ENCODE assay signal across 8 mouse cellular contexts in genomic region chr6:136466956-136467750, GRCm38 (mm10). TPM values are rescaled to one million over a fixed set of nuclear protein-coding genes. Genes with fewer than 3 reads are reported as not detected.
A peak's percentile ranks its signal among the peaks of the same experiment; 100 is the strongest.
DNase-seq lines count a peak whose midpoint lies in the region; ATAC-seq and TF ChIP-seq lines count a peak whose summit lies in the region.

No protein-coding gene starts in this region.

- H3K4me1 ChIP-seq in hindbrain, embryonic 15.5 days (replicated peaks), result peaks cover 30% of the 10 kb centered on the region

- DNase-seq in Patski (ENCODE audit: low read depth, low spot score), result no peak
- DNase-seq in cerebellum, postnatal 14 days, result peak; percentile 91 to 97
- peak; percentile 82 to 84 for DNase-seq in frontal cortex, postnatal 25 days (ENCODE audit: low spot score in 2 of 2)
- peak; percentile 66 to 76 for DNase-seq in left cerebral cortex, adult 8-10 months (ENCODE audit: low spot score in 2 of 2)
- DNase-seq in right cerebral cortex, adult 18-20 months, result peak; percentile 77
- peak; percentile 68 to 74 for DNase-seq in urinary bladder, adult 18-20 months (ENCODE audit: low spot score in 2 of 2)

- 53% methylated on average over 14 of the region's 14 CpGs for WGBS in hindbrain, embryonic 15.5 days

- no peaks in the 10 kb centered on the region for H3K9me3 ChIP-seq in hindbrain, embryonic 15.5 days

- no peak overlapping the region for H3K9ac ChIP-seq in hindbrain, embryonic 15.5 days

- no peaks in the 10 kb centered on the region for H3K27me3 ChIP-seq in Patski
- no peaks in the 10 kb centered on the region for H3K27me3 ChIP-seq in hindbrain, embryonic 15.5 days

- H3K4me3 ChIP-seq in hindbrain, embryonic 15.5 days, result no peak overlapping the region

- POLR2A ChIA-PET in Patski (lab: Charles Lee), result no interaction called here

- H3K36me3 ChIP-seq in hindbrain, embryonic 15.5 days, result no peaks in the 10 kb centered on the region

- in situ Hi-C loops in Patski (cut with MboI; ENCODE audit: low pct_unique_long_range_greater_than_20kb), result loop anchor here (5.0 kb wide), 1 partner anchor 50 kb away; no protein-coding TSS in a partner anchor

- CTCF ChIA-PET in Patski (lab: Charles Lee), result interaction anchor here (2.5 kb wide), 1 partner anchor 52 kb away, joined by 12 read pairs; no protein-coding TSS in a partner anchor

- no peak overlapping the region for H3K4me2 ChIP-seq in hindbrain, embryonic 15.5 days

- peak overlapping the region; percentile 89 for H3K27ac ChIP-seq in hindbrain, embryonic 15.5 days (replicated peaks)

- ATAC-seq in Patski, result no peak
- no peak for ATAC-seq in hindbrain, embryonic 15.5 days (ENCODE audit: low FRiP score, low read depth)
- ATAC-seq in megakaryocyte, adult 5-6 weeks (ENCODE audit: poor library complexity, severe bottlenecking), result peak; percentile 33

- peak; percentile 61 for TF ChIP-seq CTCF in Patski (IDR thresholded peaks at IDR 0.05)

RNA-seq across cellular contexts. Expression of gene Atf7ip, which starts 38.8 kb away (rescaled TPM):
- 19.9 TPM for polyA plus RNA-seq in Patski (2021)
- polyA plus RNA-seq in hindbrain, embryonic 15.5 days (2015; fragmentation: Nextera tagmentation; extraction: Ambion mirVana), result 36.1 and 43.7 TPM in 2 replicates
- 100 to 1,000 TPM in 2 of 4 experiments, 10 to 100 TPM in 2; 94.0 to 124 (median 106) TPM for total RNA-seq in left cerebral cortex, adult 8-10 months (2022)
- total RNA-seq in megakaryocyte, adult 5-6 weeks (2015), result 101 and 129 TPM in 2 replicates
- 80.1 and 84.8 TPM in 2 replicates for total RNA-seq in megakaryocyte, adult 5-6 weeks (2017)

RNA-seq across cellular contexts. Expression of gene E330021D16Rik, which starts 51.8 kb away (rescaled TPM):
- not detected for polyA plus RNA-seq in Patski (2021)
- not detected in 2 replicates for polyA plus RNA-seq in hindbrain, embryonic 15.5 days (2015; fragmentation: Nextera tagmentation; extraction: Ambion mirVana)
- total RNA-seq in left cerebral cortex, adult 8-10 months (2022), result not detected
- not detected in 2 replicates for total RNA-seq in megakaryocyte, adult 5-6 weeks (2015)
- not detected in 2 replicates for total RNA-seq in megakaryocyte, adult 5-6 weeks (2017)
